Mouse (Mus musculus): ENCODE data around the gene Pxk.
A peak's percentile ranks its signal among the peaks of the same experiment; 100 is the strongest.

The Pxk gene

GRCm38 (mm10) chr14:8097978-8098686 is at the start of gene Pxk:
TSS of gene Pxk (plus strand) at chr14:8098211.
- peak; percentile 57 for DNase-seq (ENCODE audit: low read depth, low spot score)

GRCm38 (mm10) chr14:8049334-8049733 is 48.7 kb upstream of the Pxk start:
- no peak for DNase-seq (ENCODE audit: low read depth, low spot score)

GRCm38 (mm10) chr14:8051869-8052268 is 46.1 kb upstream of the Pxk start:
- no peak for DNase-seq (ENCODE audit: low read depth, low spot score)

- DNase-seq (ENCODE audit: low read depth, low spot score) = no peak
Observed at GRCm38 (mm10) chr14:8052661-8053060, 45.4 kb upstream of the Pxk start.

- DNase-seq (ENCODE audit: low read depth, low spot score) = no peak
Observed at GRCm38 (mm10) chr14:8054310-8055102, 43.5 kb upstream of the Pxk start.

GRCm38 (mm10) chr14:8056076-8056475 is 41.9 kb upstream of the Pxk start:
- DNase-seq (ENCODE audit: low read depth, low spot score) = no peak

GRCm38 (mm10) chr14:8059938-8060337 is 38.1 kb upstream of the Pxk start:
- DNase-seq (ENCODE audit: low read depth, low spot score) = no peak

- DNase-seq (ENCODE audit: low read depth, low spot score) = no peak
Observed at GRCm38 (mm10) chr14:8062076-8062475, 35.9 kb upstream of the Pxk start.

GRCm38 (mm10) chr14:8062537-8063301 is 35.3 kb upstream of the Pxk start:
- no peak for DNase-seq (ENCODE audit: low read depth, low spot score)

GRCm38 (mm10) chr14:8063835-8064785 is 33.9 kb upstream of the Pxk start:
- no peak for DNase-seq (ENCODE audit: low read depth, low spot score)

GRCm38 (mm10) chr14:8080165-8080679 is 17.8 kb upstream of the Pxk start, which contains the start of gene Rpp14:
TSS of gene Rpp14 (plus strand) at chr14:8080367.
- DNase-seq (ENCODE audit: low read depth, low spot score) = peak; percentile 87

GRCm38 (mm10) chr14:8080718-8081117 is 17.3 kb upstream of the Pxk start:
- DNase-seq (ENCODE audit: low read depth, low spot score) = peak; percentile 28

GRCm38 (mm10) chr14:8082949-8083348 is 15.1 kb upstream of the Pxk start:
- DNase-seq (ENCODE audit: low read depth, low spot score) = no peak

GRCm38 (mm10) chr14:8089016-8089415 is 9.0 kb upstream of the Pxk start:
- DNase-seq (ENCODE audit: low read depth, low spot score) = no peak

- DNase-seq (ENCODE audit: low read depth, low spot score) = no peak
Observed at GRCm38 (mm10) chr14:8092573-8092972, 5.4 kb upstream of the Pxk start.

GRCm38 (mm10) chr14:8093427-8093826 is 4.6 kb upstream of the Pxk start:
- no peak for DNase-seq (ENCODE audit: low read depth, low spot score)

GRCm38 (mm10) chr14:8094931-8095561 is 3.0 kb upstream of the Pxk start:
- no peak for DNase-seq (ENCODE audit: low read depth, low spot score)

- DNase-seq (ENCODE audit: low read depth, low spot score) = no peak
Observed at GRCm38 (mm10) chr14:8095562-8095950, 2.5 kb upstream of the Pxk start.

- DNase-seq (ENCODE audit: low read depth, low spot score) = no peak
Observed at GRCm38 (mm10) chr14:8098687-8098995, 630 bp downstream of the Pxk start.

GRCm38 (mm10) chr14:8099561-8100021 is 1.6 kb downstream of the Pxk start:
- DNase-seq (ENCODE audit: low read depth, low spot score) = no peak

All from c-Kit-negative CD71-positive TER-119-positive erythroid progenitor cells, embryonic 14.5 days (primary cell).